Mouse (Mus musculus) lung, adult 2 months (tissue): ENCODE measurements at regions not wholly inside any gene's neighbourhood (a gene's known extent, or its start where the extent isn't known, plus 50 kb on each side); places are given as distances from the start of the nearest gene placed in this dataset.

Source experiments
- CTCF ChIP-seq: fragments of 200-500 bp; IDR thresholded peaks from 2 replicates; pipeline ENCODE4 v1.5.1; 2011; ENCODE audit warnings: mild to moderate bottlenecking, low read length, control low read depth; ENCODE audit not compliant: insufficient read depth
- POLR2A ChIP-seq: fragments of 200-500 bp; IDR thresholded peaks from 2 replicates; pipeline ENCODE4 v1.6.1; 2011; ENCODE audit warnings: low read depth, mild to moderate bottlenecking, control low read depth, low read length, borderline replicate concordance; ENCODE audit errors: extremely low read depth

DNA sequence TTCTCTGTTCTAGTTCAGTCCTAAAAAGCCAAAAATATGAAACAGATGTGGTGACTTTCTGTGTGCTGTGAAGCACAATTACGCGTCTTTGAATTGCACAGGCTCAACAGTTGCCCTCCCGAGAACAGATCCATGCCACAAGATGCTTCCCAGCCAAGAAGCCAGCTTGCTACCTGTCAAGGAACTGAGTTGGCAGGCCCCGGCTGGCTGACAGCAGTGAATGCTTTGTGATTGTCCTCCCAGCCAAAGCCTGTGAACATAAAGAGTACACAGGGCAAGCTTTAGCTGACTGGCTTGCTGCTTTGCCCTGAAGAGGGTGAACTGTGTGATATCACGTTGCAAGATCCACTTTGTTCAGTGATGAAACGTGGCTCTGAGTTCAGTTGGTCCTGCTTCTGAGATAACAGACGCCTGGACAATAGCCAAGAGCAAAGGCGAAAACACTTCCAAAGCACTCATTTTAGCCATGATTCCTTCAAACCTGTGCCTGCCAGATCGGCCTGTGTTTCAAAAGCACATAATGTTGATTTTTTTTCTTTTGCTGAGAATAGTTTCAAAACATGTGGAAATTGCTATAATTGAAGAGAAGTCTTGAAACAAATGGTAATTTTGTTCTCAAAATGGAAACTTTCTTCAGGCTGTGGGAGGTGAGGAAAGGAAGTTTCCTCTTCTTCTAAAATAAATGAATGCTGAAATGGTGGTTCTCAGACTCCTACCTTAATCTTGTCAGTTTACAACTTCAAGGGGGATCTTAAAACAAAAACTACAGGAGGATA lies 173.5 kb upstream of the Arrdc3 start:
- TF ChIP-seq POLR2A: no peak
- TF ChIP-seq CTCF: no peak
